Mouse (Mus musculus): Measurements from ENCODE around the gene Fbxo47. TPM values are rescaled to one million over a fixed set of nuclear protein-coding genes. Genes with fewer than 3 reads are reported as not detected.

The Fbxo47 gene
- polyA plus RNA-seq, 1 experiment from 2014 or later, result 0.71 TPM

DNA sequence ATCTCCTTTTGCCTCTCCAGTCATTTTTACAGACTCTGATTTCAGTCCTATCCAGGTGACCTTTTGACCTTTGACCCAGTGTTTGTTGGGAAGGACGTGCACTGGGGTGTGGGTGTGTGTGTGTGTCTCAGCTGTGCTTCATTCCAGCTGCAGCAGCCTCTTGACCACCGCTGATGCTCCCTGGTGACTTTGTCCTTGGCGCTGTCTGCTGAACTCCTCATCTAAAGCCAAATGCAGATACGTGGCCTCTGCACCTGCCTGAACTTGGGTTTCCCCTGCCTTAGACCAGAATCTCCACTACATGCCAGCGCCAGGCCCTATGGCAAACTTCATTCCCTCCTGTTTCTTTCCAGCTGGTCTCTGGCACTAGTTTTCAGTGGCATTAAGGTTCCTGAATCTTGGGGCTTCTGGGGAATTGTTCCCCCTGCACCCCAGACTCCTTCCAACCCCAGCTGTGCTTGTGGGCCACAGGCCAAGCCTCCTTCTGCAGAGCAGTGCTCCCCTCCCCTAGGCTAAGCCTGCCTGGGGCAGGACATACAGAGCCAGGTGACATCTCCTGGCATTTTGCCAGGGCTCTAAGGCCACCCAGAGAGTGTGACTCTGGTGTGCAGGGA, 75.2 kb downstream of the Fbxo47 start:
- peaks cover 99% of the 10 kb centered on the region for H3K4me1 ChIP-seq (replicated peaks)
- 41% methylated on average over 5 of the region's 5 CpGs for WGBS
- H3K4me3 ChIP-seq, result no peak overlapping the region
- H3K9ac ChIP-seq, result no peak overlapping the region; the same call in 1 of the 2 replicates
- peaks cover 30% of the 10 kb centered on the region for H3K36me3 ChIP-seq
- no peak overlapping the region for H3K4me2 ChIP-seq
- H3K9me3 ChIP-seq, result no peaks in the 10 kb centered on the region
- ATAC-seq (ENCODE audit: low FRiP score), result no peak
- no peaks in the 10 kb centered on the region for H3K27me3 ChIP-seq
- peak overlapping the region; percentile 41 for H3K27ac ChIP-seq

DNA sequence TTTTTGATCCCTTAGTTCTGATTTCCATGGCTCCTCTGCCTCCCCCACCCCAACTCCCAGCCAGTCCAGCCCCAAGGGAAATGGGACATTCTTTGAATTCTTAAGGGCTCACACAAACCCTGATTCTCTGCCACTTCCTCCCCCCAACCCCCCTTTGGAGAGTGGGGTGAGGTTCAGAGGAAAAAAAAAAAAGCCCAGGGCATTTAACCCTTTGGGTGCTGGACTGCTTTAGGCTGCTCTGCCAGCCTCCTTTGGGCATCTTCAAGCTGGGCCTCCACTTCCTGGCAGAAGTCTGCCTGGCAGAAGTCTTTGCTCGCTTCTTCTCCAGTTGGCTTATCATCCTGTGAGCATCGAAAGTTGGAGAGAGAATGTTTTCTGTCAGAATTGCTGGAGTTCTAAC, 75.9 kb downstream of the Fbxo47 start:
- Histone ChIP-seq H3K9ac (no peak overlapping the region; the same call in 1 of the 2 replicates), H3K4me2 (no peak overlapping the region), H3K9me3 (no peaks in the 10 kb centered on the region), H3K27ac (peak overlapping the region; percentile 41), H3K27me3 (no peaks in the 10 kb centered on the region), H3K4me1 (replicated peaks) (peaks cover 95% of the 10 kb centered on the region), H3K4me3 (no peak overlapping the region), H3K36me3 (peaks cover 30% of the 10 kb centered on the region)
- WGBS, result 79% methylated on average over 2 of the region's 2 CpGs
- no peak for ATAC-seq (ENCODE audit: low FRiP score)

DNA sequence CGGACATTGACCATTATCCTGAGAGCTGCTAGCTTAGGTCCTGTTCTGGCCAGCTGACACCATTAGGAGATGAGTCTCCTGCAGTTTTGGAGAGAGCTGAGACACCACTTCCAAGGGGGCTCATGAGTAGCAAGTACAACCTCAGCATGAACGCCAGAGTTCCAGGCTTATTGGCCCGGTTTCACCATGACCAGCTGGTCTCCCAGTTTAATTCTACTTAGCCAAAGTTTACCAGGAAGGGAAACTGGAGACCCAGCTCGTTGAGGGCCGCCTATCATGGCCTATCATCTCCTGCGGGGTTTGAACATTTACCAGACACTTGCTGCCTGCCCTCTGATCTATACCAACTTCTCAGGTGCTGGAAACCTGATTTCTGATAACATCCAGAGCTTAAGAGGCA, 76.3 kb downstream of the Fbxo47 start:
- H3K27me3 ChIP-seq, result no peaks in the 10 kb centered on the region
- peaks cover 92% of the 10 kb centered on the region for H3K4me1 ChIP-seq (replicated peaks)
- H3K9me3 ChIP-seq, result no peaks in the 10 kb centered on the region
- H3K4me2 ChIP-seq, result no peak overlapping the region
- 57% methylated on average over 6 of the region's 6 CpGs for WGBS
- peaks cover 30% of the 10 kb centered on the region for H3K36me3 ChIP-seq
- no peak for ATAC-seq (ENCODE audit: low FRiP score)
- H3K4me3 ChIP-seq, result no peak overlapping the region
- H3K27ac ChIP-seq, result peak overlapping the region; percentile 41; the same call in 1 of the 2 replicates
- no peak overlapping the region for H3K9ac ChIP-seq

DNA sequence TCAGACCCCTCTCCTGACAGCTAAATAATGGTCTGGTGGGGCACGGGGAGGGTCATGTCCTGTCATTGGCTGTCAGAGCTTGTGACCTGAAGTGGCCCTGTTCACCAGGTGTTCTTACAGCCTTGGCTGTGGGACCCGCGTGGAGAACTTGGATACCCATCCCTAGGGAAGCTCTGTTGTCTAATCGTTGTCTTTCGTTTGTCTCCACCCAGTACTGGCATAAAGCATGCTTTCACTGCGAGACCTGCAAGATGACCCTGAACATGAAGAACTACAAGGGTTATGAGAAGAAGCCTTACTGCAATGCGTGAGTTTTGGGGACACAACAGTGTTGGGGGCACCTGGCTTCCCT, 77.4 kb downstream of the Fbxo47 start:
- Histone ChIP-seq H3K27ac (peak overlapping the region; percentile 85), H3K4me3 (no peak overlapping the region), H3K27me3 (no peaks in the 10 kb centered on the region), H3K4me1 (replicated peaks) (peaks cover 92% of the 10 kb centered on the region), H3K9ac (peak overlapping the region; percentile 52; the same call in 1 of the 2 replicates), H3K4me2 (peak overlapping the region; percentile 42), H3K36me3 (peaks cover 30% of the 10 kb centered on the region), H3K9me3 (no peaks in the 10 kb centered on the region)
- WGBS, result 51% methylated on average over 7 of the region's 7 CpGs
- ATAC-seq (ENCODE audit: low FRiP score), result no peak

DNA sequence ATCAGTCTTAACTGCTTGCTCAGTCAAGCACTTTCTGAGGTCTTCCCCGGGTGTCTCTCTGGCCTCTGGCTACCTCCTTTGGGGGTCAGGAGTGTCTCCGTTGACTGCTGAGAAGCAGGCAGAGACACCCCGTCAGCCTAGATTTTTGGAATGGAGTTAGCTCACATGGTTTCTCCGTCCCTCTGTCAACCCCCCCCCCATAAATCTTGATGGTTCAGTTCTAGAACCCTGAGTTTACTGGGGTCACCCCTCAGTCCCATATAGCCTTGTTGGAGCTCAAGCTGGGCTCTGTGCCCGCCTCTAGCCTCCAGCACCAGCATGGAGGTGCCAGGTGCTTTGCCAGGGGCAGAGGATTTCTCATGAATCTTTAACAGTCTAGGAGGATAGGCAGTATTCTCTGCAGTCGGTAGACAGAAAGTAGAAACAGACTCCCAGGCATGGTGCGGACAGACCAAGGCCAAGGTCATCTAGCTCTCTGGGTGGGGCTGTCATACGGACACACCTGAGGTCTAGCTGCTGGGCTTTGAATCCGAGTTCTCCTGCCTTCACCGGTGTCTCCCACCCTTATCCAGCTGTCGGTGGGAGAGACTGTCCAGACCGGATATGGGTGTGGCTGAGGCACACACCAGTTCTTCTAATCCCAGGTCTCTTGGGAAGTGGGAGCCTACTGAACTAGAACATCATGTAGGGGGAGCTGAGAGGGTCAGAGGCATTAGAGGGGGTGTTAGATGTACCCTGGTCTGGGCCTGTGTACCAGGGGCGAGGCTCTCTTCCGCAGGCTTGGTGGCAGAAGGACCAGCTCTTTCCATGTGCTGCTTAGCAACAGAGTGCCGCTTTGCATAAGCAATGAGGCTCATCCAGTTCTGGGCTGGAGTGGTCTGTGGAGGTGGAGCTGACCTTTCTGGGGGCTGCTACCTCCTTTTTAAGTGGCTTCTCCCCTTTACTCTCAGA, 78.0 kb downstream of the Fbxo47 start:
- peak overlapping the region; percentile 85 for H3K27ac ChIP-seq
- peak overlapping the region; percentile 52 for H3K9ac ChIP-seq
- H3K9me3 ChIP-seq, result no peaks in the 10 kb centered on the region
- ATAC-seq (ENCODE audit: low FRiP score), result peak; percentile 62; the same call in 1 of the 2 replicates
- peak overlapping the region; percentile 10 for H3K4me3 ChIP-seq
- WGBS, result 28% methylated on average over 15 of the region's 15 CpGs
- peaks cover 30% of the 10 kb centered on the region for H3K36me3 ChIP-seq
- H3K4me2 ChIP-seq, result peak overlapping the region; percentile 42
- no peaks in the 10 kb centered on the region for H3K27me3 ChIP-seq
- peaks cover 92% of the 10 kb centered on the region for H3K4me1 ChIP-seq (replicated peaks)

DNA sequence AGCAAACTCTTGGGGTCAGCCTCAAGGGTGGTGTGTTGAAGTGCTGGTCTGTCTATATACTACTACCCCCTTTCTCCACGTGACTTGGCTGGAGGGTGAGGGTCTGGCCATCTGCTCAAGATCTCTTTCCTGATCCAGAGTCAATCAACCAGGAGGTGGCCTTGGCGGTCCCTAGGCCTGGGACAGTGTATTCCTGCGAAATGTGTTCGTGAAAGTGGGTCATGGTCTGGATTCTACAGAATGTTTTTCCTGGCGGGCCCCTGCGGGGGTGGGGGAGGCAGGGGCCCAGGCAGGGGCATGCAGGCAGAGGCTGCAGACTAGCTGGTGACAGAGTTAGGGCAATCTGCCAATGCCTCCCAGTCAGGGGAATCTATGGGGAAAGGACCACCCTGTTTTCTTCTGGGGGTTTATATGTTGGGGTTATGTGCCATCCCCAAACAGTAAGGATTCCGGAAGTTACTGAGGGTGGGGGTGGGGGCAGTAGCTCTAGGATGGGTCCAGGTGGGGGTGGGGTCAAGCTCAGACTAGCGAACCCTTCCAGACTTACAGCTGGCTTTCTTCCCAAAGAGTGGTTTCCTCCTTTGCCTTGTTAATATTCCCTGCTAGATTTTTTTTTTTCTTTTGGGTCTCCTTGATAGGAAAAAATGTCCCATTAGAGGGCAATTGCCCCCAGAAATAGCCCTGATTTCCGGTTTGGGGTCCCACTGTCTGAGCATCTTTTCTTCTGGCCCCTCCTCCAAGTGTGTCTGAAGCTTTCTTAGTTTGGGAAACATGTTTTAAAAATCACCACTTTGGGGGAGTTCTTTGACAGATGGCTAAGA, 78.9 kb downstream of the Fbxo47 start:
- 23% methylated on average over 9 of the region's 9 CpGs for WGBS
- no peaks in the 10 kb centered on the region for H3K9me3 ChIP-seq
- H3K36me3 ChIP-seq, result peaks cover 30% of the 10 kb centered on the region
- H3K9ac ChIP-seq, result peak overlapping the region; percentile 52
- peak overlapping the region; percentile 42 for H3K4me2 ChIP-seq
- 0 out of 2 replicates have a peak, but pooled peaks have one; percentile 3 for ATAC-seq (ENCODE audit: low FRiP score)
- H3K4me1 ChIP-seq (replicated peaks), result peaks cover 87% of the 10 kb centered on the region
- no peaks in the 10 kb centered on the region for H3K27me3 ChIP-seq
- peak overlapping the region; percentile 2; the same call in 1 of the 2 replicates for H3K4me3 ChIP-seq
- peak overlapping the region; percentile 85 for H3K27ac ChIP-seq

DNA sequence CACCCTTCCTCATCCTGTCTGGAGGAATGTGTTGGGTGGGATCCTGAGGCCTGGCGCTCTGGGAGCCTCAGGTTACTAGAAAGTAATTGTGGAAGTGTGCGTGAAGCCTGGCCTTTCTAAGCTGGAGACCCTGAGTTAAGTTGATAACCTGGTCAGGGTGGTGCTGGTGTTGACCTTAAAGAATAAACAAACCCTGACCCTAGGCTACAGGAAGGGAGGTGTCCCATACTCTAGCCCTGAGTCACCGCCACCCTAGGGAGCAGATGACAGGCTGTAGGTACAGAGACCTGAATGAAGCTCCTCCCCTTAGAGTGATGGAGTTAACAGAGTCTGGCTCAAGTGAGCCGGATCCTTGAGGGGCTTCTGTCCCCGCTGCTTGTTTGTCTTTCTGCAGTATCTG, 80.1 kb downstream of the Fbxo47 start:
- ATAC-seq (ENCODE audit: low FRiP score), result no peak
- Histone ChIP-seq H3K9ac (no peak overlapping the region), H3K9me3 (no peaks in the 10 kb centered on the region), H3K4me3 (no peak overlapping the region), H3K27me3 (no peaks in the 10 kb centered on the region), H3K4me1 (replicated peaks) (peaks cover 76% of the 10 kb centered on the region), H3K27ac (no peak overlapping the region), H3K4me2 (peak overlapping the region; percentile 42; the same call in 1 of the 2 replicates), H3K36me3 (peaks cover 22% of the 10 kb centered on the region)
- WGBS, result 74% methylated on average over 5 of the region's 5 CpGs

Other genes with a start within 250 kb of the Fbxo47 start
- 3.4 and 4.1 TPM in 2 replicates for gene Mllt6, start 220.7 kb downstream of the Fbxo47 start, polyA plus RNA-seq (2015; fragmentation: Nextera tagmentation; extraction: Ambion mirVana)
- 23.8 and 25.6 TPM in 2 replicates for gene Cisd3, start 198.3 kb downstream of the Fbxo47 start, polyA plus RNA-seq (2015; fragmentation: Nextera tagmentation; extraction: Ambion mirVana)
- gene Pcgf2, start 183.7 kb downstream of the Fbxo47 start, polyA plus RNA-seq (2015; fragmentation: Nextera tagmentation; extraction: Ambion mirVana), result 26.2 and 26.3 TPM in 2 replicates
- 476 and 483 TPM in 2 replicates for gene Psmb3, start 180.8 kb downstream of the Fbxo47 start, polyA plus RNA-seq (2015; fragmentation: Nextera tagmentation; extraction: Ambion mirVana)
- gene Pip4k2b, start 139.4 kb downstream of the Fbxo47 start, polyA plus RNA-seq (2015; fragmentation: Nextera tagmentation; extraction: Ambion mirVana), result 4.3 and 4.7 TPM in 2 replicates
- gene Cwc25, start 117.6 kb downstream of the Fbxo47 start, polyA plus RNA-seq (2015; fragmentation: Nextera tagmentation; extraction: Ambion mirVana), result 17.6 and 18.3 TPM in 2 replicates
- gene 1700001P01Rik, start 108.2 kb downstream of the Fbxo47 start, polyA plus RNA-seq (2015; fragmentation: Nextera tagmentation; extraction: Ambion mirVana), result 0.68 and 0.79 TPM in 2 replicates
- 369 and 380 TPM in 2 replicates for gene Rpl23, start 101.7 kb downstream of the Fbxo47 start, polyA plus RNA-seq (2015; fragmentation: Nextera tagmentation; extraction: Ambion mirVana)
- 131 and 137 TPM in 2 replicates for gene Lasp1, start 85.2 kb downstream of the Fbxo47 start, polyA plus RNA-seq (2015; fragmentation: Nextera tagmentation; extraction: Ambion mirVana)
- gene B230217C12Rik, start 43.4 kb downstream of the Fbxo47 start, polyA plus RNA-seq (2015; fragmentation: Nextera tagmentation; extraction: Ambion mirVana), result 28.9 and 29.2 TPM in 2 replicates
- 0.60 and 0.89 TPM in 2 replicates for gene Plxdc1, start 102.3 kb upstream of the Fbxo47 start, polyA plus RNA-seq (2015; fragmentation: Nextera tagmentation; extraction: Ambion mirVana)
- gene Arl5c, start 112.0 kb upstream of the Fbxo47 start, polyA plus RNA-seq (2015; fragmentation: Nextera tagmentation; extraction: Ambion mirVana), result 10.7 TPM in 2 replicates
- 51.6 and 57.4 TPM in 2 replicates for gene Cacnb1, start 138.9 kb upstream of the Fbxo47 start, polyA plus RNA-seq (2015; fragmentation: Nextera tagmentation; extraction: Ambion mirVana)
- 689 and 706 TPM in 2 replicates for gene Rpl19, start 142.6 kb upstream of the Fbxo47 start, polyA plus RNA-seq (2015; fragmentation: Nextera tagmentation; extraction: Ambion mirVana)
- 4.2 and 5.2 TPM in 2 replicates for gene Stac2, start 169.3 kb upstream of the Fbxo47 start, polyA plus RNA-seq (2015; fragmentation: Nextera tagmentation; extraction: Ambion mirVana)